Mouse (Mus musculus): ENCODE measurements around the gene Astn2. TPM values are rescaled to one million over a fixed set of nuclear protein-coding genes. Genes with fewer than 3 reads are reported as not detected.

The Astn2 gene
- polyA plus RNA-seq, 1 experiment from 2014 or later, result 0.01 TPM

DNA sequence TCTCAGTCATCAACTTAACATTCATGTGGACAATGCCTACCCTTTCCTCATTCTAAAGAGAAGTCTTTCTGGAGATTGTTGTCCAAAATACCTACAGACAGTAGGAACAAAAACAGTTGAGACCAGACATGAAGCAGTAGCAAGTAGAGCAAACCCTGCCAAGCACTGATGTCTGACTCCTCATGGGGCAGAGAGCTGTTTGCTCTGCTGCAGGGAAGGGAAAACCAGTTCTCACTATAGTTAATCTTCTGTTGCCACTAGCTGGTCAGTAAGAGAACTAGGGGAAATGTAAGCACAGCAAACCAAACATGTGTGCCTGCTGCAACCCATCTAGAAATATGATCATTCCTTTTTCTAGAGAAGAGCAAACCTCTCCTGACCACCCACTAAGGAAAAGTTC, 7.2 kb downstream of the Astn2 start:
- no peak for ATAC-seq (ENCODE audit: insufficient read depth)
- H3K4me1 ChIP-seq (replicated peaks), result no peaks in the 10 kb centered on the region
- no peaks in the 10 kb centered on the region for H3K36me3 ChIP-seq (replicated peaks)
- H3K4me2 ChIP-seq, result no peak overlapping the region
- peaks cover 12% of the 10 kb centered on the region for H3K27me3 ChIP-seq
- H3K9me3 ChIP-seq (replicated peaks), result no peaks in the 10 kb centered on the region
- H3K27ac ChIP-seq (replicated peaks), result no peak overlapping the region
- H3K4me3 ChIP-seq (replicated peaks), result no peak overlapping the region
- no peak overlapping the region for H3K9ac ChIP-seq

DNA sequence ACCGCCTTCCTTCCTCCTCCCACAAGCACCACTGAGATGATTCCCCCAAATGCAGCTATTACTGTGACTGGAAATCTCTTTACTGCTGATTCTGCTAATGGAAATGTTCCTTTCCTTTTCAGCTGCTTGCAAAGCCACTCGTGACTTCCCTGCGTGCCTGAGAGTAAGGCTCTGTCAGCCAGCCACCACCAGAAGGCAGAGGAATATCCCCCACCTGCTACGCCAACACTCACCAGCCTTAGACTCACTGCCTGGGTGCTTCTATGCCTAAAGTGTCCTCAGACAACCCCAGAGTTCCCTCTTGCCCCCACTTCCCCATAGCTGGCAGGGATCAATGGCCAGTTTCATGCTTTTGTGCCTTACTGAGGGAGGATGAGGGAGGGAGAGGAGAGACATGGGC, 11.1 kb downstream of the Astn2 start:
- Histone ChIP-seq H3K9me3 (replicated peaks) (no peaks in the 10 kb centered on the region), H3K27ac (replicated peaks) (no peak overlapping the region), H3K27me3 (no peaks in the 10 kb centered on the region), H3K36me3 (replicated peaks) (no peaks in the 10 kb centered on the region), H3K4me3 (replicated peaks) (no peak overlapping the region), H3K4me1 (replicated peaks) (no peaks in the 10 kb centered on the region), H3K9ac (no peak overlapping the region), H3K4me2 (no peak overlapping the region)
- ATAC-seq (ENCODE audit: insufficient read depth), result no peak
- 58% methylated on average over 4 of the region's 4 CpGs for WGBS (ENCODE audit: insufficient replicate concordance)

GRCm38 (mm10) chr4:66390480-66390879, 13.9 kb downstream of the Astn2 start:
- no peak for ATAC-seq (ENCODE audit: insufficient read depth)
- Histone ChIP-seq H3K9me3 (replicated peaks) (no peaks in the 10 kb centered on the region), H3K36me3 (replicated peaks) (no peaks in the 10 kb centered on the region), H3K4me1 (replicated peaks) (no peaks in the 10 kb centered on the region), H3K4me3 (replicated peaks) (no peak overlapping the region), H3K27me3 (no peaks in the 10 kb centered on the region), H3K27ac (replicated peaks) (no peak overlapping the region), H3K4me2 (no peak overlapping the region), H3K9ac (no peak overlapping the region)
- 33% methylated on average over 4 of the region's 4 CpGs for WGBS (ENCODE audit: insufficient replicate concordance)

GRCm38 (mm10) chr4:66378586-66378985, 25.8 kb downstream of the Astn2 start:
- ATAC-seq (ENCODE audit: insufficient read depth), result no peak

GRCm38 (mm10) chr4:66370557-66371071, 33.8 kb downstream of the Astn2 start:
- no peak for ATAC-seq (ENCODE audit: insufficient read depth)
- Histone ChIP-seq H3K4me1 (replicated peaks) (no peaks in the 10 kb centered on the region), H3K9me3 (replicated peaks) (no peaks in the 10 kb centered on the region), H3K27me3 (no peaks in the 10 kb centered on the region), H3K9ac (no peak overlapping the region), H3K27ac (replicated peaks) (no peak overlapping the region), H3K4me2 (no peak overlapping the region), H3K4me3 (replicated peaks) (no peak overlapping the region), H3K36me3 (replicated peaks) (no peaks in the 10 kb centered on the region)
- WGBS (ENCODE audit: insufficient replicate concordance), result 40% methylated on average over 3 of the region's 3 CpGs

More at GRCm38 (mm10) chr4:66378586-66378985, 25.8 kb downstream of the Astn2 start:
- Histone ChIP-seq H3K27me3 (no peaks in the 10 kb centered on the region), H3K4me3 (replicated peaks) (no peak overlapping the region), H3K4me2 (no peak overlapping the region), H3K27ac (replicated peaks) (no peak overlapping the region), H3K9me3 (replicated peaks) (no peaks in the 10 kb centered on the region), H3K9ac (no peak overlapping the region), H3K36me3 (replicated peaks) (no peaks in the 10 kb centered on the region), H3K4me1 (replicated peaks) (no peaks in the 10 kb centered on the region)
- 15% methylated on average over 2 of the region's 2 CpGs for WGBS (ENCODE audit: insufficient replicate concordance)

GRCm38 (mm10) chr4:66365500-66365899, 38.9 kb downstream of the Astn2 start:
- WGBS (ENCODE audit: insufficient replicate concordance), result 32% methylated on average over 1 of the region's 1 CpGs
- no peak for ATAC-seq (ENCODE audit: insufficient read depth)

GRCm38 (mm10) chr4:66344632-66345031, 59.8 kb downstream of the Astn2 start:
- H3K9me3 ChIP-seq (replicated peaks), result no peaks in the 10 kb centered on the region
- no peak overlapping the region for H3K4me3 ChIP-seq (replicated peaks)
- H3K36me3 ChIP-seq (replicated peaks), result no peaks in the 10 kb centered on the region
- 49% methylated on average over 2 of the region's 2 CpGs for WGBS (ENCODE audit: insufficient replicate concordance)
- no peak for ATAC-seq (ENCODE audit: insufficient read depth)
- no peaks in the 10 kb centered on the region for H3K27me3 ChIP-seq
- no peak overlapping the region for H3K4me2 ChIP-seq
- H3K4me1 ChIP-seq (replicated peaks), result no peaks in the 10 kb centered on the region
- H3K27ac ChIP-seq (replicated peaks), result no peak overlapping the region
- no peak overlapping the region for H3K9ac ChIP-seq

More at GRCm38 (mm10) chr4:66365500-66365899, 38.9 kb downstream of the Astn2 start:
- no peak overlapping the region for H3K4me3 ChIP-seq (replicated peaks)
- H3K27ac ChIP-seq (replicated peaks), result no peak overlapping the region
- no peak overlapping the region for H3K4me2 ChIP-seq
- H3K27me3 ChIP-seq, result no peaks in the 10 kb centered on the region
- no peaks in the 10 kb centered on the region for H3K9me3 ChIP-seq (replicated peaks)
- no peak overlapping the region for H3K9ac ChIP-seq
- no peaks in the 10 kb centered on the region for H3K36me3 ChIP-seq (replicated peaks)
- no peaks in the 10 kb centered on the region for H3K4me1 ChIP-seq (replicated peaks)

- no peak overlapping the region for H3K4me3 ChIP-seq (replicated peaks)
- H3K9me3 ChIP-seq (replicated peaks), result no peaks in the 10 kb centered on the region
- H3K4me2 ChIP-seq, result no peak overlapping the region
- H3K4me1 ChIP-seq (replicated peaks), result no peaks in the 10 kb centered on the region
- no peak for ATAC-seq (ENCODE audit: insufficient read depth)
- WGBS (ENCODE audit: insufficient replicate concordance), result 66% methylated on average over 3 of the region's 3 CpGs
- no peaks in the 10 kb centered on the region for H3K36me3 ChIP-seq (replicated peaks)
- H3K9ac ChIP-seq, result no peak overlapping the region
- no peaks in the 10 kb centered on the region for H3K27me3 ChIP-seq
- H3K27ac ChIP-seq (replicated peaks), result no peak overlapping the region
Observed at GRCm38 (mm10) chr4:66337443-66337842, 67.0 kb downstream of the Astn2 start.

DNA sequence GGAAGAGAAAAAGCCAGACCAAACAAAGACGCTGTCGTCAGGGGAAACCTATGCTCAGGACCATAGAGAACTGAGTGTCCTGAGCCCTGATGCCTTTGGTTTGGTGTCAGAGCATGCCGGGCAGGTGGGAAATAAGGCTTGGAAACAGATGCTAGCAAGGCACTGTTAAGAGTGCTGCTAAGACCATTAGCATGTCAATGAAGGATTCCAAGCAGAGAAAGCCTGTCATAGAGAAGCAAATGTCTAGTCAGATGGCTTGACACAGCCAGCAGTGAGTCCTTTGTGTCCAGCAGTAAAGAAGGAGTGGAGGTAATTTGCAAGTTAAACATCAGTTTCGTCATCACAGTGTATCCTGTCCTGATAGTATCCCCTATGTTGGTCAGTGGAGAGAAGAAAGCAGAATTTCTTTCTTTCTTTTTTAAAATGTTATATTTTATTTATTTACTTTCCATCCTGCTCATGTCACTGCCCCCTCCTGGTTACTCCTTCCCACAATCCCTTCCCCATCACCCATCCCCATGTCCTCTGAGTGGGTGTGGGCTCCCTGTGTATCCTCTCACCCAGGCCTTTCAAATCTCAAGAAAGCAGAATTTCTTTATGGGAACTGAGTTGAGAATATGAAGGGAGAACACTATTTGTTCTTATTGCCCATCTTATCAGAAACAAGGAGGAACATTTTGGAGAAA, 73.7 kb downstream of the Astn2 start:
- H3K4me2 ChIP-seq, result no peak overlapping the region
- no peak overlapping the region for H3K4me3 ChIP-seq (replicated peaks)
- H3K27ac ChIP-seq (replicated peaks), result no peak overlapping the region
- WGBS (ENCODE audit: insufficient replicate concordance), result 24% methylated on average over 4 of the region's 4 CpGs
- H3K4me1 ChIP-seq (replicated peaks), result no peaks in the 10 kb centered on the region
- no peaks in the 10 kb centered on the region for H3K27me3 ChIP-seq
- H3K9me3 ChIP-seq (replicated peaks), result no peaks in the 10 kb centered on the region
- H3K9ac ChIP-seq, result no peak overlapping the region
- ATAC-seq (ENCODE audit: insufficient read depth), result no peak
- no peaks in the 10 kb centered on the region for H3K36me3 ChIP-seq (replicated peaks)

DNA sequence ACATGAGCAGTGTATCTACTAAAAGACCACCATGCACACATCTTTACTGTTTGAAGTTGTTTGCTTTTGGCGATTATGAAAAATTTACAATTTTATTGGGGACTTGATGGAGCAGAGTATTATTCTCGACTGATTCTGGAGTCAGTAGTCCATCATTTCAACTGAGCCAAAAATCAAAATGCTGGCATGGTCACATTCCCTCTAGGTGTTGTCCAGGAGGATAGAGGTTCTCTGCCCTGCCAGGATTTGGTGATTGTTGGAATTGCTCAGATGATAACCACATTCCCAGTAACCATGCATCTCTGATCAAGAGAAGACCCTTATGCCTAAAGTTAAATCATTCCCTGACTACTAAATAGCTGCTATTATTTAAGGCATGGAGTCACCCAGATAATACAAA, 83.4 kb downstream of the Astn2 start:
- Histone ChIP-seq H3K27me3 (no peaks in the 10 kb centered on the region), H3K4me2 (no peak overlapping the region), H3K4me1 (replicated peaks) (no peaks in the 10 kb centered on the region), H3K4me3 (replicated peaks) (no peak overlapping the region), H3K9ac (no peak overlapping the region), H3K36me3 (replicated peaks) (no peaks in the 10 kb centered on the region), H3K27ac (replicated peaks) (no peak overlapping the region), H3K9me3 (replicated peaks) (no peaks in the 10 kb centered on the region)
- no peak for ATAC-seq (ENCODE audit: insufficient read depth)
- WGBS (ENCODE audit: insufficient replicate concordance), result 52% methylated on average over 2 of the region's 2 CpGs

GRCm38 (mm10) chr4:66314806-66315484, 89.5 kb downstream of the Astn2 start:
- Histone ChIP-seq H3K36me3 (replicated peaks) (no peaks in the 10 kb centered on the region), H3K4me2 (no peak overlapping the region), H3K4me3 (replicated peaks) (no peak overlapping the region), H3K9ac (no peak overlapping the region), H3K4me1 (replicated peaks) (no peaks in the 10 kb centered on the region), H3K27ac (replicated peaks) (no peak overlapping the region), H3K27me3 (no peaks in the 10 kb centered on the region), H3K9me3 (replicated peaks) (no peaks in the 10 kb centered on the region)
- ATAC-seq (ENCODE audit: insufficient read depth), result no peak
- 36% methylated on average over 8 of the region's 8 CpGs for WGBS (ENCODE audit: insufficient replicate concordance)
